Mouse (Mus musculus) CH12.LX (cell line): ENCODE results near the gene Dcaf11. TPM values are rescaled to one million over a fixed set of nuclear protein-coding genes. Genes with fewer than 3 reads are reported as not detected.
A peak's percentile ranks its signal among the peaks of the same experiment; 100 is the strongest.

Source experiments
- DNase-seq: peaks from one replicate; pipeline ENCODE4 v3.0.0-alpha.2; 2013; ENCODE audit errors: extremely low read depth
- H3K27ac ChIP-seq: 2 replicates; pipeline ENCODE4 v1.5.1; 2012; ENCODE audit warnings: low read depth, mild to moderate bottlenecking, control low read depth, moderate library complexity; ENCODE audit not compliant: insufficient read depth
- H3K27me3 ChIP-seq: replicated peaks from 2 replicates; pipeline ENCODE3; 2012; ENCODE audit warnings: inconsistent platforms
- H3K36me3 ChIP-seq, 2 experiments: replicated peaks in 1 of 2; 2 replicates each; pipeline versions ENCODE3 to v1.6.1; 2012; ENCODE audit warnings: inconsistent platforms in 1 of 2, low read length in 1 of 2, mild to moderate bottlenecking in 1 of 2, mixed read lengths in 1 of 2, moderate library complexity in 1 of 2; ENCODE audit not compliant: control insufficient read depth in 1 of 2, insufficient read depth in 1 of 2
- H3K4me1 ChIP-seq, 2 experiments: 2 replicates each; pipeline ENCODE4 v1.6.1; 2012; ENCODE audit warnings: inconsistent platforms in 1 of 2, moderate library complexity in 1 of 2; ENCODE audit not compliant: insufficient read depth in 2 of 2, control insufficient read depth in 1 of 2
- H3K4me2 ChIP-seq: 2 replicates; pipeline ENCODE4 v1.6.1; 2012; ENCODE audit warnings: low read depth, mild to moderate bottlenecking, control low read depth; ENCODE audit not compliant: poor library complexity, insufficient read depth, severe bottlenecking
- H3K4me3 ChIP-seq, 3 experiments: fragments of 150-350 bp in 1 of 3; sonication (generic) in 1 of 3; replicated peaks in 1 of 3; 2 replicates each; pipeline versions ENCODE3 to v1.5.1; 2011 to 2012; ENCODE audit warnings: low read depth in 2 of 3, low read length in 2 of 3, mild to moderate bottlenecking in 2 of 3, moderate library complexity in 2 of 3, control low read depth in 1 of 3, improper control_type of control experiment in 1 of 3, inconsistent platforms in 1 of 3, mixed read lengths in 1 of 3; ENCODE audit not compliant: poor library complexity in 1 of 3
- H3K79me2 ChIP-seq: replicated peaks from 2 replicates; pipeline ENCODE4 v1.6.1; 2012; ENCODE audit warnings: mild to moderate bottlenecking, moderate library complexity; ENCODE audit not compliant: control insufficient read depth, poor library complexity, insufficient read depth, severe bottlenecking; ENCODE audit errors: extremely low read depth
- H3K9ac ChIP-seq: 2 replicates; pipeline ENCODE4 v1.6.1; 2012; ENCODE audit warnings: low read depth, mild to moderate bottlenecking, control low read depth, moderate library complexity; ENCODE audit not compliant: insufficient read depth
- H3K9me3 ChIP-seq: replicated peaks from 2 replicates; pipeline ENCODE3; 2012; ENCODE audit warnings: low read length, inconsistent platforms, mixed read lengths
- BHLHE40 ChIP-seq: IDR thresholded peaks from 2 replicates; pipeline ENCODE4 v1.6.1; 2011; ENCODE audit warnings: mild to moderate bottlenecking, low read depth, low read length, improper control_type of control experiment
- CHD2 ChIP-seq: IDR thresholded peaks from 2 replicates; pipeline ENCODE4 v1.6.1; 2011; ENCODE audit warnings: low read length, improper control_type of control experiment
- CTCF ChIP-seq, 2 experiments: IDR thresholded peaks in 1 of 2; conservative IDR thresholded peaks in 1 of 2; 2 replicates each; pipeline ENCODE4 v1.5.1; 2011 to 2012; ENCODE audit warnings: low read depth in 2 of 2, low read length in 2 of 2, improper control_type of control experiment in 1 of 2, inconsistent platforms in 1 of 2, mild to moderate bottlenecking in 1 of 2, moderate library complexity in 1 of 2
- E2F4 ChIP-seq: IDR thresholded peaks from 2 replicates; pipeline ENCODE4 v1.6.1; 2011; ENCODE audit warnings: low read depth, low read length, improper control_type of control experiment; ENCODE audit not compliant: insufficient replicate concordance
- ELF1 ChIP-seq: IDR thresholded peaks from 2 replicates; pipeline ENCODE4 v1.6.1; 2014; ENCODE audit warnings: low read depth, mild to moderate bottlenecking, inconsistent platforms, low read length, improper control_type of control experiment
- EP300 ChIP-seq: IDR thresholded peaks from 2 replicates; pipeline ENCODE4 v1.6.1; 2011; ENCODE audit warnings: low read length, improper control_type of control experiment
- GABPA ChIP-seq: IDR thresholded peaks from 2 replicates; pipeline ENCODE4 v1.6.1; 2012; ENCODE audit warnings: low read depth, low read length, improper control_type of control experiment, inconsistent platforms; ENCODE audit not compliant: insufficient replicate concordance
- HCFC1 ChIP-seq: IDR thresholded peaks from 2 replicates; pipeline ENCODE4 v1.6.1; 2012; ENCODE audit warnings: low read depth, mild to moderate bottlenecking, inconsistent platforms, low read length, improper control_type of control experiment
- JUND ChIP-seq: conservative IDR thresholded peaks from 2 replicates; pipeline ENCODE4 v1.6.1; 2011; ENCODE audit warnings: low read depth, low read length, improper control_type of control experiment
- MAFK ChIP-seq: IDR thresholded peaks from 2 replicates; pipeline ENCODE4 v1.6.1; 2011; ENCODE audit warnings: low read length, improper control_type of control experiment; ENCODE audit not compliant: insufficient replicate concordance
- MAX ChIP-seq: IDR thresholded peaks from 2 replicates; pipeline ENCODE4 v1.6.1; 2011; ENCODE audit warnings: low read length, improper control_type of control experiment
- MAZ ChIP-seq: IDR thresholded peaks from 2 replicates; pipeline ENCODE4 v1.6.1; 2012; ENCODE audit warnings: low read depth, mild to moderate bottlenecking, inconsistent platforms, low read length, improper control_type of control experiment, moderate library complexity
- MEF2A ChIP-seq: IDR thresholded peaks from 2 replicates; pipeline ENCODE4 v1.6.1; 2014; ENCODE audit warnings: low read depth, mild to moderate bottlenecking, inconsistent platforms, low read length, improper control_type of control experiment, borderline replicate concordance
- MXI1 ChIP-seq: IDR thresholded peaks from 2 replicates; pipeline ENCODE4 v1.6.1; 2011; ENCODE audit warnings: mild to moderate bottlenecking, low read depth, low read length, improper control_type of control experiment
- NELFE ChIP-seq: IDR thresholded peaks from 2 replicates; pipeline ENCODE4 v1.6.1; 2011; ENCODE audit warnings: low read depth, low read length, improper control_type of control experiment
- NRF1 ChIP-seq: IDR thresholded peaks from 2 replicates; pipeline ENCODE4 v1.6.1; 2014; ENCODE audit warnings: low read depth, mild to moderate bottlenecking, inconsistent platforms, low read length, improper control_type of control experiment, moderate library complexity
- POLR2A ChIP-seq: IDR thresholded peaks from 2 replicates; pipeline ENCODE4 v1.6.1; 2011; ENCODE audit warnings: low read depth, mild to moderate bottlenecking, improper control_type of control experiment, low read length
- POLR2AphosphoS2 ChIP-seq: IDR thresholded peaks from 2 replicates; pipeline ENCODE4 v1.6.1; 2011; ENCODE audit warnings: low read depth, low read length, improper control_type of control experiment
- RAD21 ChIP-seq: IDR thresholded peaks from 2 replicates; pipeline ENCODE4 v1.6.1; 2011; ENCODE audit warnings: low read depth, mild to moderate bottlenecking, low read length, improper control_type of control experiment, moderate library complexity
- RCOR1 ChIP-seq: conservative IDR thresholded peaks from 2 replicates; pipeline ENCODE4 v1.6.1; 2012; ENCODE audit warnings: low read depth, mild to moderate bottlenecking, inconsistent platforms, low read length, improper control_type of control experiment
- SIN3A ChIP-seq: IDR thresholded peaks from 2 replicates; pipeline ENCODE4 v1.6.1; 2012; ENCODE audit warnings: low read length, improper control_type of control experiment, inconsistent platforms
- SMC3 ChIP-seq: IDR thresholded peaks from 2 replicates; pipeline ENCODE4 v1.6.1; 2011; ENCODE audit warnings: low read depth, low read length, improper control_type of control experiment
- TBP ChIP-seq: conservative IDR thresholded peaks from 2 replicates; pipeline ENCODE4 v1.6.1; 2011; ENCODE audit warnings: low read depth, low read length, improper control_type of control experiment
- TCF12 ChIP-seq: IDR thresholded peaks from 2 replicates; pipeline ENCODE4 v1.6.1; 2014; ENCODE audit warnings: low read depth, mild to moderate bottlenecking, inconsistent platforms, low read length, improper control_type of control experiment
- USF1 ChIP-seq: IDR thresholded peaks from 2 replicates; pipeline ENCODE4 v1.6.1; 2014; ENCODE audit warnings: low read depth, mild to moderate bottlenecking, inconsistent platforms, low read length, improper control_type of control experiment
- ZC3H11A ChIP-seq: IDR thresholded peaks from 2 replicates; pipeline ENCODE4 v1.6.1; 2012; ENCODE audit warnings: low read depth, mild to moderate bottlenecking, inconsistent platforms, low read length, improper control_type of control experiment
- ZKSCAN1 ChIP-seq: IDR thresholded peaks from 2 replicates; pipeline ENCODE4 v1.6.1; 2012; ENCODE audit warnings: low read depth, inconsistent platforms, low read length, improper control_type of control experiment, borderline replicate concordance
- ZMIZ1 ChIP-seq: IDR thresholded peaks from 2 replicates; pipeline ENCODE4 v1.6.1; 2012; ENCODE audit warnings: low read depth, mild to moderate bottlenecking, inconsistent platforms, low read length, improper control_type of control experiment
- ZNF384 ChIP-seq: IDR thresholded peaks from 2 replicates; pipeline ENCODE4 v1.6.1; 2012; ENCODE audit warnings: low read depth, low read length, improper control_type of control experiment, inconsistent platforms
- dilution Hi-C: fragments of 300-500 bp; cut with MboI; formaldehyde crosslinking; loops from 2 replicates; pipeline ENCODE4 v1.14.3; 2020; ENCODE audit warnings: low sequenced_read_pairs; ENCODE audit not compliant: extremely low pct_unique_long_range_greater_than_20kb, extremely low pct_ligation_motif_present
- in situ Hi-C: fragments of 300-500 bp; cut with MboI; formaldehyde crosslinking; loops from 3 replicates; pipeline ENCODE4 v1.14.3; 2019; ENCODE audit warnings: low sequenced_read_pairs, low pct_ligation_motif_present, low pct_unique_long_range_greater_than_20kb, mixed read lengths
- polyA plus RNA-seq: library from polyadenylated mRNA; unstranded; fragments of >175 nt; gene quantifications from 2 replicates; pipeline ENCODE4 v1.2.1, GENCODE M21; 2012; ENCODE audit warnings: low read depth; ENCODE audit not compliant: insufficient read length
- total RNA-seq, 2 experiments: library from RNA; depleted of rRNA; stranded (reverse); fragments of 300-350 nt in 1 of 2; fragments of >200 nt in 1 of 2; gene quantifications; 2 replicates each; pipeline ENCODE4 v1.2.3; 2012 to 2014

Gene Dcaf11
- total and polyA plus RNA-seq, 3 experiments: 29.3 to 39.1 (median 32.6) TPM

DNA sequence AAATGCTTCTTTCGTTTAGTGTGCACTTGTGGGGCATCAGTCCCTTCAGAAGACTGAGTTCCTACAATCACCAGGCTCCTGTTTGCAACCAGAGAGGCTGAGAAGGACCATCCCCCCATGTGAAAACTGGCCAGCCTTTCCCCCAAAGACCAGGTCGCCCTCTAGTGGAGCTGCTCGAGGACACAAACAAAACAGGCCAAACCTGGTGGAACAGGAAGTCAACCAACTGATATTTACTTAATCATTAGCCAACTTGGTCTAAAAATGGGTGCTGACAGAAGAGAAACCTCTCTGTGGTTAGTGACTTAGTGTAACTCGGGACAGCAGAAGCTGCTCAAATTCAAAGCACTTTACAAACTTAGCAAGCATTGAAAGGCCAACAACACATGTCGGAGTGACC, 2.8 kb upstream of the Dcaf11 start (continued):
- no peak for TF ChIP-seq USF1
- peak; percentile 32; the same call in 1 of the 2 replicates for TF ChIP-seq MAX
- TF ChIP-seq ZKSCAN1: no peak
- TF ChIP-seq NELFE: peak; percentile 36; the same call in 1 of the 2 replicates
- TF ChIP-seq TCF12: peak; percentile 44; the same call in 1 of the 2 replicates
- TF ChIP-seq ZC3H11A: peak; percentile 22; the same call in 1 of the 2 replicates
- peak; percentile 82 for TF ChIP-seq ELF1
- peak; percentile 65 for TF ChIP-seq HCFC1
- no peak for TF ChIP-seq NRF1
- no peak for TF ChIP-seq GABPA
- TF ChIP-seq RAD21: peak; percentile 89
- TF ChIP-seq SIN3A: peak; percentile 83; the same call in 1 of the 2 replicates
- TF ChIP-seq RCOR1: no peak
- TF ChIP-seq BHLHE40: peak; percentile 61; the same call in 1 of the 2 replicates
- TF ChIP-seq EP300: peak; percentile 65
- no peak; the same call in 1 of the 2 replicates for TF ChIP-seq JUND
- TF ChIP-seq MXI1: no peak; the same call in 1 of the 2 replicates
- no peak for TF ChIP-seq MAFK
- TF ChIP-seq E2F4: no peak
- TF ChIP-seq ZMIZ1: no peak
- TF ChIP-seq CTCF (conservative IDR thresholded peaks at IDR 0.05 in 1 of 2, IDR thresholded peaks at IDR 0.05 in 1 of 2; ENCODE audit: low read depth in 2 of 2, low read length in 2 of 2): peak; percentile 48 to 96; a peak in 3 of 4 replicates
- TF ChIP-seq, all 38 proteins: peak for 22

- H3K9ac ChIP-seq: peak overlapping the region; percentile 53; the same call in 1 of the 2 replicates
- H3K27me3 ChIP-seq: no peaks in the 10 kb centered on the region
- in situ Hi-C loops (no loop called here), dilution Hi-C loops (no loop called here)
- no peaks in the 10 kb centered on the region for H3K9me3 ChIP-seq
- no peak for TF ChIP-seq CHD2
- TF ChIP-seq MAZ: no peak
- no peak for TF ChIP-seq POLR2AphosphoS2
- TF ChIP-seq USF1: no peak
- no peak for TF ChIP-seq SMC3
- no peak for TF ChIP-seq TBP
- no peak for TF ChIP-seq TCF12
- TF ChIP-seq ZNF384: no peak
- TF ChIP-seq MEF2A: no peak
- no peak for TF ChIP-seq POLR2A
- no peak for TF ChIP-seq RAD21
- peaks cover 0 to 7% of the 10 kb centered on the region in 2 experiments for H3K36me3 ChIP-seq
- H3K4me3 ChIP-seq: no peak overlapping the region
- peak overlapping the region; percentile 86 for H3K27ac ChIP-seq
- H3K4me1 ChIP-seq: peaks cover 9 to 35% of the 10 kb centered on the region in 2 experiments
- H3K4me2 ChIP-seq: peak overlapping the region; percentile 47
- DNase-seq: no peak
- peaks cover 6% of the 10 kb centered on the region; the same call in 1 of the 2 replicates for H3K79me2 ChIP-seq
Measured at GRCm38 (mm10) chr14:55557587-55557986, 2.2 kb upstream of the Dcaf11 start.
